In genomic region chr7:127214981-127215871, GRCm38 (mm10) we compare ENCODE assay signal across 8 mouse cellular contexts. TPM values are rescaled to one million over a fixed set of nuclear protein-coding genes. Genes with fewer than 3 reads are reported as not detected.
DNase-seq lines count a peak whose midpoint lies in the region; ATAC-seq lines count a peak whose summit lies in the region.

No protein-coding gene starts in this region.

- H3K27ac ChIP-seq in neural tube, embryonic 13.5 days (replicated peaks), result no peak overlapping the region

- peaks cover 8% of the 10 kb centered on the region; the same call in 1 of the 2 replicates for H3K4me1 ChIP-seq in neural tube, embryonic 13.5 days (replicated peaks)

- H3K9ac ChIP-seq in neural tube, embryonic 13.5 days, result peak overlapping the region; percentile 49; the same call in 1 of the 2 replicates

- H3K27me3 ChIP-seq in neural tube, embryonic 13.5 days, result peaks cover 14% of the 10 kb centered on the region

- peak overlapping the region; percentile 50 for H3K4me2 ChIP-seq in neural tube, embryonic 13.5 days

- H3K9me3 ChIP-seq in neural tube, embryonic 13.5 days, result no peaks in the 10 kb centered on the region

- H3K36me3 ChIP-seq in neural tube, embryonic 13.5 days, result no peaks in the 10 kb centered on the region

- peak overlapping the region; percentile 28 for H3K4me3 ChIP-seq in neural tube, embryonic 13.5 days

- peak; percentile 76 for DNase-seq in A20 (ENCODE audit: low read depth, low spot score)
- peak; percentile 94 for DNase-seq in R1 (ENCODE audit: low read depth, low spot score)
- DNase-seq in embryo, embryonic 11 days, result peak; percentile 83
- peak; percentile 72 to 81 for DNase-seq in heart, adult 18-20 months
- DNase-seq in kidney, adult 11 months, result peak; percentile 67
- peak; percentile 62 to 72 for DNase-seq in lung, adult 18-20 months
- peak; percentile 76 for DNase-seq in thymus, postnatal 4 days

- peak; percentile 7; the same call in 1 of the 2 replicates for ATAC-seq in neural tube, embryonic 13.5 days (ENCODE audit: low read depth)

- 27% methylated on average over 33 of the region's 33 CpGs for WGBS in neural tube, embryonic 13.5 days

RNA-seq across cellular contexts. Expression of gene Mylpf, which starts 6.5 kb away (rescaled TPM):
- 1 to 10 TPM; 1.1 to 3.7 TPM for total RNA-seq in heart, adult 18-20 months (2021)
- polyA plus RNA-seq in neural tube, embryonic 13.5 days (2015; fragmentation: Nextera tagmentation; extraction: Ambion mirVana), result 27.7 and 63.1 TPM in 2 replicates

RNA-seq across cellular contexts. Expression of gene Tbc1d10b, which starts 7.0 kb away (rescaled TPM):
- total RNA-seq in heart, adult 18-20 months (2021), result 10 to 100 TPM; 20.8 to 21.6 TPM
- polyA plus RNA-seq in neural tube, embryonic 13.5 days (2015; fragmentation: Nextera tagmentation; extraction: Ambion mirVana), result 32.3 and 32.9 TPM in 2 replicates

RNA-seq across cellular contexts. Expression of gene Zfp553, which starts 17.6 kb away (rescaled TPM):
- total RNA-seq in heart, adult 18-20 months (2021), result 1 to 10 TPM; 6.4 to 6.7 TPM
- polyA plus RNA-seq in neural tube, embryonic 13.5 days (2015; fragmentation: Nextera tagmentation; extraction: Ambion mirVana), result 54.7 and 58.0 TPM in 2 replicates

RNA-seq across cellular contexts. Expression of gene Sept1, which starts 17.7 kb away (rescaled TPM):
- total RNA-seq in heart, adult 18-20 months (2021), result 1 to 10 TPM; 3.0 to 7.7 TPM
- polyA plus RNA-seq in neural tube, embryonic 13.5 days (2015; fragmentation: Nextera tagmentation; extraction: Ambion mirVana), result 16.2 and 23.7 TPM in 2 replicates

RNA-seq across cellular contexts. Expression of gene Cd2bp2, which starts 19.4 kb away (rescaled TPM):
- 10 to 100 TPM; 35.1 to 36.9 TPM for total RNA-seq in heart, adult 18-20 months (2021)
- 78.7 and 80.0 TPM in 2 replicates for polyA plus RNA-seq in neural tube, embryonic 13.5 days (2015; fragmentation: Nextera tagmentation; extraction: Ambion mirVana)
